Mouse (Mus musculus): ENCODE results near the gene Abca4. TPM values are rescaled to one million over a fixed set of nuclear protein-coding genes. Genes with fewer than 3 reads are reported as not detected.

Abca4 gene
- polyA plus RNA-seq, 1 experiment from 2014 or later: 2.3 TPM

GRCm38 (mm10) chr3:122027776-122028175 lies 16.5 kb upstream of the Abca4 start:
- Histone ChIP-seq H3K36me3 (ENCODE audit: insufficient read depth, low read length) (no peaks in the 10 kb centered on the region), H3K27ac (ENCODE audit: low read length) (no peak overlapping the region), H3K4me3 (ENCODE audit: low read depth, low read length) (no peak overlapping the region), H3K4me2 (replicated peaks; ENCODE audit: low read depth, low read length) (no peak overlapping the region), H3K4me1 (ENCODE audit: insufficient read depth, low read depth, low read length) (no peaks in the 10 kb centered on the region), H3K9ac (replicated peaks; ENCODE audit: low read depth) (no peak overlapping the region), H3K27me3 (replicated peaks; ENCODE audit: insufficient read depth, low read length) (no peaks in the 10 kb centered on the region), H3K9me3 (ENCODE audit: low read length) (no peaks in the 10 kb centered on the region)
- 86% methylated on average over 8 of the region's 8 CpGs for WGBS
- no peak for TF ChIP-seq EP300 (IDR thresholded peaks at IDR 0.05)
- TF ChIP-seq CTCF (IDR thresholded peaks at IDR 0.05): no peak
- DNase-seq (ENCODE audit: low spot score) (no peak), ATAC-seq (no peak)

GRCm38 (mm10) chr3:122033248-122033837 lies 10.9 kb upstream of the Abca4 start:
- H3K4me3 ChIP-seq (ENCODE audit: low read depth, low read length): no peak overlapping the region
- H3K4me2 ChIP-seq (replicated peaks; ENCODE audit: low read depth, low read length): no peak overlapping the region
- H3K27ac ChIP-seq (ENCODE audit: low read length): no peak overlapping the region
- ATAC-seq (no peak), DNase-seq (ENCODE audit: low spot score) (no peak)
- H3K9ac ChIP-seq (replicated peaks; ENCODE audit: low read depth): no peak overlapping the region
- no peaks in the 10 kb centered on the region for H3K4me1 ChIP-seq (ENCODE audit: insufficient read depth, low read depth, low read length)
- TF ChIP-seq EP300 (IDR thresholded peaks at IDR 0.05): no peak
- no peak for TF ChIP-seq CTCF (IDR thresholded peaks at IDR 0.05)
- no peaks in the 10 kb centered on the region for H3K27me3 ChIP-seq (replicated peaks; ENCODE audit: insufficient read depth, low read length)
- H3K9me3 ChIP-seq (ENCODE audit: low read length): no peaks in the 10 kb centered on the region
- H3K36me3 ChIP-seq (ENCODE audit: insufficient read depth, low read length): no peaks in the 10 kb centered on the region
- WGBS: 35% methylated on average over 9 of the region's 9 CpGs

- no peaks in the 10 kb centered on the region for H3K27me3 ChIP-seq (replicated peaks; ENCODE audit: insufficient read depth, low read length)
- 55% methylated on average over 5 of the region's 5 CpGs for WGBS
- no peak for TF ChIP-seq CTCF (IDR thresholded peaks at IDR 0.05)
- no peak for TF ChIP-seq EP300 (IDR thresholded peaks at IDR 0.05)
- DNase-seq (ENCODE audit: low spot score) (no peak), ATAC-seq (no peak)
- no peak overlapping the region for H3K9ac ChIP-seq (replicated peaks; ENCODE audit: low read depth)
- no peaks in the 10 kb centered on the region for H3K4me1 ChIP-seq (ENCODE audit: insufficient read depth, low read depth, low read length)
- H3K36me3 ChIP-seq (ENCODE audit: insufficient read depth, low read length): no peaks in the 10 kb centered on the region
- no peaks in the 10 kb centered on the region for H3K9me3 ChIP-seq (ENCODE audit: low read length)
- H3K4me3 ChIP-seq (ENCODE audit: low read depth, low read length): no peak overlapping the region
- no peak overlapping the region for H3K4me2 ChIP-seq (replicated peaks; ENCODE audit: low read depth, low read length)
- no peak overlapping the region for H3K27ac ChIP-seq (ENCODE audit: low read length)
Observed at GRCm38 (mm10) chr3:122034240-122034639, 10.0 kb upstream of the Abca4 start.

GRCm38 (mm10) chr3:122035092-122035491 lies 9.2 kb upstream of the Abca4 start:
- Histone ChIP-seq H3K4me3 (ENCODE audit: low read depth, low read length) (no peak overlapping the region), H3K4me2 (replicated peaks; ENCODE audit: low read depth, low read length) (no peak overlapping the region), H3K36me3 (ENCODE audit: insufficient read depth, low read length) (no peaks in the 10 kb centered on the region), H3K9ac (replicated peaks; ENCODE audit: low read depth) (no peak overlapping the region), H3K9me3 (ENCODE audit: low read length) (no peaks in the 10 kb centered on the region), H3K4me1 (ENCODE audit: insufficient read depth, low read depth, low read length) (no peaks in the 10 kb centered on the region), H3K27me3 (replicated peaks; ENCODE audit: insufficient read depth, low read length) (no peaks in the 10 kb centered on the region), H3K27ac (ENCODE audit: low read length) (no peak overlapping the region)
- 62% methylated on average over 3 of the region's 3 CpGs for WGBS
- ATAC-seq: no peak
- TF ChIP-seq CTCF (IDR thresholded peaks at IDR 0.05) (no peak), EP300 (IDR thresholded peaks at IDR 0.05) (no peak)
- no peak for DNase-seq (ENCODE audit: low spot score)

- no peaks in the 10 kb centered on the region for H3K36me3 ChIP-seq (ENCODE audit: insufficient read depth, low read length)
- H3K4me2 ChIP-seq (replicated peaks; ENCODE audit: low read depth, low read length): no peak overlapping the region
- WGBS: 74% methylated on average over 6 of the region's 6 CpGs
- H3K4me3 ChIP-seq (ENCODE audit: low read depth, low read length): no peak overlapping the region
- DNase-seq (ENCODE audit: low spot score) (no peak), ATAC-seq (no peak)
- no peak overlapping the region for H3K27ac ChIP-seq (ENCODE audit: low read length)
- H3K9ac ChIP-seq (replicated peaks; ENCODE audit: low read depth): no peak overlapping the region
- H3K4me1 ChIP-seq (ENCODE audit: insufficient read depth, low read depth, low read length): no peaks in the 10 kb centered on the region
- TF ChIP-seq EP300 (IDR thresholded peaks at IDR 0.05): no peak
- TF ChIP-seq CTCF (IDR thresholded peaks at IDR 0.05): no peak
- 0 out of 2 replicates have a peak, but pooled peaks cover 6% of the 10 kb centered on the region for H3K27me3 ChIP-seq (replicated peaks; ENCODE audit: insufficient read depth, low read length)
- no peaks in the 10 kb centered on the region for H3K9me3 ChIP-seq (ENCODE audit: low read length)
Observed at GRCm38 (mm10) chr3:122040522-122040921, 3.7 kb upstream of the Abca4 start.

- Histone ChIP-seq H3K36me3 (ENCODE audit: insufficient read depth, low read length) (no peaks in the 10 kb centered on the region), H3K9me3 (ENCODE audit: low read length) (no peaks in the 10 kb centered on the region), H3K4me3 (ENCODE audit: low read depth, low read length) (no peak overlapping the region), H3K4me1 (ENCODE audit: insufficient read depth, low read depth, low read length) (peaks cover 6% of the 10 kb centered on the region; the same call in 1 of the 2 replicates), H3K9ac (replicated peaks; ENCODE audit: low read depth) (no peak overlapping the region), H3K27me3 (replicated peaks; ENCODE audit: insufficient read depth, low read length) (0 out of 2 replicates have a peak, but pooled peaks cover 6% of the 10 kb centered on the region), H3K4me2 (replicated peaks; ENCODE audit: low read depth, low read length) (0 out of 2 replicates have a peak overlapping the region, but pooled peaks have one; percentile 17), H3K27ac (ENCODE audit: low read length) (no peak overlapping the region)
- TF ChIP-seq EP300 (IDR thresholded peaks at IDR 0.05) (no peak), CTCF (IDR thresholded peaks at IDR 0.05) (no peak)
- ATAC-seq (no peak), DNase-seq (ENCODE audit: low spot score) (no peak)
- 20% methylated on average over 8 of the region's 8 CpGs for WGBS
Observed at GRCm38 (mm10) chr3:122043102-122043501, 1.1 kb upstream of the Abca4 start.
